Mouse (Mus musculus): ENCODE measurements around the gene Lrrc4c. TPM values are rescaled to one million over a fixed set of nuclear protein-coding genes. Genes with fewer than 3 reads are reported as not detected.

Gene Lrrc4c
- polyA plus RNA-seq, 1 experiment from 2014 or later: 0.92 TPM

- no peak overlapping the region for H3K9ac ChIP-seq
- H3K27ac ChIP-seq (replicated peaks): no peak overlapping the region
- no peaks in the 10 kb centered on the region for H3K9me3 ChIP-seq
- H3K4me1 ChIP-seq: no peaks in the 10 kb centered on the region
- no peaks in the 10 kb centered on the region for H3K36me3 ChIP-seq
- no peak overlapping the region for H3K4me2 ChIP-seq
- no peaks in the 10 kb centered on the region for H3K27me3 ChIP-seq (replicated peaks)
- no peak for ATAC-seq (ENCODE audit: extremely low read depth, insufficient number of reproducible peaks, low FRiP score, low TSS enrichment)
- no peak overlapping the region for H3K4me3 ChIP-seq
- 76% methylated on average over 2 of the region's 2 CpGs for WGBS
Measured at GRCm38 (mm10) chr2:97568954-97569353, 1251.0 kb downstream of the Lrrc4c start.

GRCm38 (mm10) chr2:97574921-97575320, 1257.0 kb downstream of the Lrrc4c start:
- Histone ChIP-seq H3K4me3 (no peak overlapping the region), H3K9ac (no peak overlapping the region), H3K4me2 (no peak overlapping the region), H3K36me3 (no peaks in the 10 kb centered on the region), H3K9me3 (no peaks in the 10 kb centered on the region), H3K27me3 (replicated peaks) (no peaks in the 10 kb centered on the region), H3K4me1 (no peaks in the 10 kb centered on the region), H3K27ac (replicated peaks) (no peak overlapping the region)
- ATAC-seq (ENCODE audit: extremely low read depth, insufficient number of reproducible peaks, low FRiP score, low TSS enrichment): no peak

- Histone ChIP-seq H3K27ac (replicated peaks) (no peak overlapping the region), H3K27me3 (replicated peaks) (no peaks in the 10 kb centered on the region), H3K4me2 (no peak overlapping the region), H3K9ac (no peak overlapping the region), H3K36me3 (no peaks in the 10 kb centered on the region), H3K9me3 (no peaks in the 10 kb centered on the region), H3K4me3 (no peak overlapping the region), H3K4me1 (no peaks in the 10 kb centered on the region)
- WGBS: 68% methylated on average over 2 of the region's 2 CpGs
- ATAC-seq (ENCODE audit: extremely low read depth, insufficient number of reproducible peaks, low FRiP score, low TSS enrichment): no peak
Measured at GRCm38 (mm10) chr2:97581132-97581531, 1263.2 kb downstream of the Lrrc4c start.

- H3K9me3 ChIP-seq: no peaks in the 10 kb centered on the region
- no peak overlapping the region for H3K27ac ChIP-seq (replicated peaks)
- no peak for ATAC-seq (ENCODE audit: extremely low read depth, insufficient number of reproducible peaks, low FRiP score, low TSS enrichment)
- no peaks in the 10 kb centered on the region for H3K36me3 ChIP-seq
- no peak overlapping the region for H3K9ac ChIP-seq
- 70% methylated on average over 3 of the region's 3 CpGs for WGBS
- no peak overlapping the region for H3K4me3 ChIP-seq
- H3K27me3 ChIP-seq (replicated peaks): no peaks in the 10 kb centered on the region
- H3K4me2 ChIP-seq: no peak overlapping the region
- H3K4me1 ChIP-seq: no peaks in the 10 kb centered on the region
Measured at GRCm38 (mm10) chr2:97586322-97586721, 1268.4 kb downstream of the Lrrc4c start.

GRCm38 (mm10) chr2:97590563-97590962, 1272.6 kb downstream of the Lrrc4c start:
- Histone ChIP-seq H3K27me3 (replicated peaks) (no peaks in the 10 kb centered on the region), H3K4me2 (no peak overlapping the region), H3K4me1 (no peaks in the 10 kb centered on the region), H3K4me3 (no peak overlapping the region), H3K27ac (replicated peaks) (no peak overlapping the region), H3K9ac (no peak overlapping the region), H3K9me3 (no peaks in the 10 kb centered on the region), H3K36me3 (no peaks in the 10 kb centered on the region)
- 74% methylated on average over 3 of the region's 3 CpGs for WGBS
- no peak for ATAC-seq (ENCODE audit: extremely low read depth, insufficient number of reproducible peaks, low FRiP score, low TSS enrichment)

GRCm38 (mm10) chr2:97604182-97604581, 1286.2 kb downstream of the Lrrc4c start:
- Histone ChIP-seq H3K27me3 (replicated peaks) (no peaks in the 10 kb centered on the region), H3K4me1 (no peaks in the 10 kb centered on the region), H3K9ac (no peak overlapping the region), H3K9me3 (no peaks in the 10 kb centered on the region), H3K4me2 (no peak overlapping the region), H3K4me3 (no peak overlapping the region), H3K36me3 (no peaks in the 10 kb centered on the region), H3K27ac (replicated peaks) (no peak overlapping the region)
- WGBS: 57% methylated on average over 3 of the region's 3 CpGs
- ATAC-seq (ENCODE audit: extremely low read depth, insufficient number of reproducible peaks, low FRiP score, low TSS enrichment): no peak

- no peak overlapping the region for H3K4me2 ChIP-seq
- no peaks in the 10 kb centered on the region for H3K27me3 ChIP-seq (replicated peaks)
- H3K9me3 ChIP-seq: no peaks in the 10 kb centered on the region
- WGBS: 62% methylated on average over 3 of the region's 3 CpGs
- H3K4me3 ChIP-seq: no peak overlapping the region
- H3K36me3 ChIP-seq: no peaks in the 10 kb centered on the region
- ATAC-seq (ENCODE audit: extremely low read depth, insufficient number of reproducible peaks, low FRiP score, low TSS enrichment): no peak
- H3K4me1 ChIP-seq: no peaks in the 10 kb centered on the region
- no peak overlapping the region for H3K9ac ChIP-seq
- H3K27ac ChIP-seq (replicated peaks): no peak overlapping the region
Measured at GRCm38 (mm10) chr2:97604688-97605215, 1286.8 kb downstream of the Lrrc4c start.

- H3K36me3 ChIP-seq: no peaks in the 10 kb centered on the region
- H3K9ac ChIP-seq: no peak overlapping the region
- H3K4me1 ChIP-seq: no peaks in the 10 kb centered on the region
- no peaks in the 10 kb centered on the region for H3K27me3 ChIP-seq (replicated peaks)
- H3K9me3 ChIP-seq: no peaks in the 10 kb centered on the region
- ATAC-seq (ENCODE audit: extremely low read depth, insufficient number of reproducible peaks, low FRiP score, low TSS enrichment): no peak
- no peak overlapping the region for H3K27ac ChIP-seq (replicated peaks)
- H3K4me3 ChIP-seq: no peak overlapping the region
- H3K4me2 ChIP-seq: no peak overlapping the region
Measured at GRCm38 (mm10) chr2:97609436-97609835, 1291.5 kb downstream of the Lrrc4c start.

- H3K4me2 ChIP-seq: no peak overlapping the region
- no peaks in the 10 kb centered on the region for H3K27me3 ChIP-seq (replicated peaks)
- H3K9me3 ChIP-seq: no peaks in the 10 kb centered on the region
- ATAC-seq (ENCODE audit: extremely low read depth, insufficient number of reproducible peaks, low FRiP score, low TSS enrichment): no peak
- no peak overlapping the region for H3K27ac ChIP-seq (replicated peaks)
- H3K4me3 ChIP-seq: no peak overlapping the region
- WGBS: 83% methylated on average over 2 of the region's 2 CpGs
- no peaks in the 10 kb centered on the region for H3K4me1 ChIP-seq
- no peaks in the 10 kb centered on the region for H3K36me3 ChIP-seq
- no peak overlapping the region for H3K9ac ChIP-seq
Measured at GRCm38 (mm10) chr2:97610566-97610965, 1292.6 kb downstream of the Lrrc4c start.

GRCm38 (mm10) chr2:97614724-97615123, 1296.8 kb downstream of the Lrrc4c start:
- 63% methylated on average over 2 of the region's 2 CpGs for WGBS
- ATAC-seq (ENCODE audit: extremely low read depth, insufficient number of reproducible peaks, low FRiP score, low TSS enrichment): no peak

GRCm38 (mm10) chr2:97618589-97618988, 1300.6 kb downstream of the Lrrc4c start:
- Histone ChIP-seq H3K4me3 (no peak overlapping the region), H3K4me1 (no peaks in the 10 kb centered on the region), H3K9ac (no peak overlapping the region), H3K36me3 (no peaks in the 10 kb centered on the region), H3K4me2 (no peak overlapping the region), H3K27ac (replicated peaks) (no peak overlapping the region), H3K27me3 (replicated peaks) (no peaks in the 10 kb centered on the region), H3K9me3 (peaks cover 7% of the 10 kb centered on the region; the same call in 1 of the 2 replicates)
- ATAC-seq (ENCODE audit: extremely low read depth, insufficient number of reproducible peaks, low FRiP score, low TSS enrichment): no peak
- WGBS: 61% methylated on average over 1 of the region's 1 CpGs

More at GRCm38 (mm10) chr2:97614724-97615123, 1296.8 kb downstream of the Lrrc4c start:
- Histone ChIP-seq H3K27ac (replicated peaks) (no peak overlapping the region), H3K27me3 (replicated peaks) (no peaks in the 10 kb centered on the region), H3K36me3 (no peaks in the 10 kb centered on the region), H3K4me3 (no peak overlapping the region), H3K4me1 (no peaks in the 10 kb centered on the region), H3K9ac (no peak overlapping the region), H3K4me2 (no peak overlapping the region), H3K9me3 (peaks cover 2% of the 10 kb centered on the region; the same call in 1 of the 2 replicates)

GRCm38 (mm10) chr2:97639941-97640340, 1322.0 kb downstream of the Lrrc4c start:
- no peaks in the 10 kb centered on the region for H3K9me3 ChIP-seq
- no peaks in the 10 kb centered on the region for H3K27me3 ChIP-seq (replicated peaks)
- no peak for ATAC-seq (ENCODE audit: extremely low read depth, insufficient number of reproducible peaks, low FRiP score, low TSS enrichment)
- WGBS: 77% methylated on average over 2 of the region's 2 CpGs
- no peaks in the 10 kb centered on the region for H3K4me1 ChIP-seq
- H3K27ac ChIP-seq (replicated peaks): no peak overlapping the region
- H3K36me3 ChIP-seq: no peaks in the 10 kb centered on the region
- H3K4me2 ChIP-seq: no peak overlapping the region
- H3K4me3 ChIP-seq: no peak overlapping the region
- H3K9ac ChIP-seq: no peak overlapping the region

Data from heart, embryonic 13.5 days (tissue).